Comparison of ENCODE assay signal across 8 mouse cellular contexts in the genomic region with DNA sequence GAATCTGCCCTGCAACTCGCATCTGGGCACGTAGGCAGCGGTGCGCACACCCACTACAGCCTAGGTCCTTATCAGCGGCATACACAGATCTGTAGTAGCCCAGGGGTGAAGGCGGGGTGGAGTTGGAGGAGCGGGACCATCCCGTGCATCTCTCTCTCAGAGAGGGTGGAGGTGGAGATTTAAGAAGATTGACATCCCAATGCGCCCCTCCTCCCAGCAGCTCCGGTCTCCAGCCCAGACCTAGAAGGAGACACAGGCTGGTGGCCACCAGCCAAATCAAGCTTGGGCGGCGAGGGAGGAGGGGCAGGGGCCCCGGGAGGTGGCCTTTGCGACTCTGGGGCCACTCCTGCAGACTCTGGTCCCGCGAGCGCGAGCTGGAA. TPM values are rescaled to one million over a fixed set of nuclear protein-coding genes. Genes with fewer than 3 reads are reported as not detected.
DNase-seq lines count a peak whose midpoint lies in the region; ATAC-seq and TF ChIP-seq lines count a peak whose summit lies in the region.

A gene (plus strand): TSS at position 274 of the 380 bp plus-strand sequence.

- 0 out of 2 replicates have a peak within 1 kb of the TSS, but pooled peaks have one; percentile 6 for H3K27ac ChIP-seq in neural tube, embryonic 11.5 days (ENCODE audit: low read depth, low read length)
- H3K27ac ChIP-seq in forebrain, embryonic 14.5 days (ENCODE audit: low read depth, low read length) = peak within 1 kb of the TSS; percentile 72
- peak within 1 kb of the TSS; percentile 85 for H3K27ac ChIP-seq in intestine, postnatal 0 days (ENCODE audit: low read depth, low read length)
- peak within 1 kb of the TSS; percentile 97 for H3K27ac ChIP-seq in liver, embryonic 15.5 days (replicated peaks)

- H3K36me3 ChIP-seq in neural tube, embryonic 11.5 days (ENCODE audit: control insufficient read depth, insufficient read depth, low read length) = no peaks in the 10 kb centered on the region
- H3K36me3 ChIP-seq in forebrain, embryonic 14.5 days (ENCODE audit: control insufficient read depth, insufficient read depth, low read length) = no peaks in the 10 kb centered on the region
- no peaks in the 10 kb centered on the region for H3K36me3 ChIP-seq in intestine, postnatal 0 days (ENCODE audit: control insufficient read depth, insufficient read depth)
- peaks cover 35% of the 10 kb centered on the region for H3K36me3 ChIP-seq in liver, embryonic 15.5 days (replicated peaks)

- ATAC-seq in neural tube, embryonic 11.5 days (ENCODE audit: insufficient read depth, low FRiP score, low TSS enrichment) = peak; percentile 71
- peak; percentile 90 for ATAC-seq in forebrain, embryonic 14.5 days
- peak; percentile 85 for ATAC-seq in intestine, postnatal 0 days
- ATAC-seq in liver, embryonic 15.5 days (ENCODE audit: insufficient read depth) = peak; percentile 97

- no peak for DNase-seq in neural tube, embryonic 11.5 days (ENCODE audit: low spot score)
- DNase-seq in neural tube, embryonic 10.5 days (ENCODE audit: extremely low spot score, low spot score) = no peak
- DNase-seq in cerebellum, adult 11-12 months = peak; percentile 67
- DNase-seq in forebrain, embryonic 14.5 days (ENCODE audit: low spot score) = peak; percentile 87
- DNase-seq in right cerebral cortex, postnatal 36 days (ENCODE audit: low spot score in 2 of 2) = peak; percentile 23 to 29
- DNase-seq in thymus, postnatal 10 days (ENCODE audit: low spot score in 2 of 2) = no peak

- H3K27me3 ChIP-seq in neural tube, embryonic 11.5 days (ENCODE audit: control insufficient read depth, insufficient read depth, low read length) = peaks cover 26% of the 10 kb centered on the region
- H3K27me3 ChIP-seq in forebrain, embryonic 14.5 days (replicated peaks; ENCODE audit: control insufficient read depth, insufficient read depth, low read length) = no peaks in the 10 kb centered on the region; the same call in 1 of the 2 replicates
- H3K27me3 ChIP-seq in intestine, postnatal 0 days (replicated peaks; ENCODE audit: control insufficient read depth, insufficient read depth, low read length) = peaks cover 8% of the 10 kb centered on the region; the same call in 1 of the 2 replicates
- H3K27me3 ChIP-seq in liver, embryonic 15.5 days = peaks cover 17% of the 10 kb centered on the region

- no peaks in the 10 kb centered on the region for H3K9me3 ChIP-seq in neural tube, embryonic 11.5 days (ENCODE audit: control insufficient read depth, low read length)
- H3K9me3 ChIP-seq in forebrain, embryonic 14.5 days (replicated peaks; ENCODE audit: control insufficient read depth, low read length) = no peaks in the 10 kb centered on the region
- no peaks in the 10 kb centered on the region for H3K9me3 ChIP-seq in intestine, postnatal 0 days (ENCODE audit: control insufficient read depth)
- H3K9me3 ChIP-seq in liver, embryonic 15.5 days (replicated peaks) = no peaks in the 10 kb centered on the region

- peaks cover 5% of the 10 kb centered on the region; the same call in 1 of the 2 replicates for H3K4me1 ChIP-seq in neural tube, embryonic 11.5 days (ENCODE audit: control insufficient read depth, insufficient read depth, low read length)
- 0 out of 2 replicates have a peak, but pooled peaks cover 4% of the 10 kb centered on the region for H3K4me1 ChIP-seq in forebrain, embryonic 14.5 days (ENCODE audit: control insufficient read depth, insufficient read depth, low read length)
- no peaks in the 10 kb centered on the region; the same call in 1 of the 2 replicates for H3K4me1 ChIP-seq in intestine, postnatal 0 days (replicated peaks; ENCODE audit: control insufficient read depth, insufficient read depth, low read length)
- peaks cover 85% of the 10 kb centered on the region for H3K4me1 ChIP-seq in liver, embryonic 15.5 days (replicated peaks)

- H3K4me2 ChIP-seq in neural tube, embryonic 11.5 days (ENCODE audit: low read depth) = peak within 1 kb of the TSS; percentile 99
- peak within 1 kb of the TSS; percentile 90 for H3K4me2 ChIP-seq in forebrain, embryonic 14.5 days (ENCODE audit: low read length)
- peak within 1 kb of the TSS; percentile 86 for H3K4me2 ChIP-seq in intestine, postnatal 0 days (replicated peaks; ENCODE audit: low read depth)
- H3K4me2 ChIP-seq in liver, embryonic 15.5 days = peak within 1 kb of the TSS; percentile 73

- peak within 1 kb of the TSS; percentile 49 for H3K4me3 ChIP-seq in neural tube, embryonic 11.5 days (ENCODE audit: low read depth, low read length)
- peak within 1 kb of the TSS; percentile 72 for H3K4me3 ChIP-seq in forebrain, embryonic 14.5 days (ENCODE audit: low read depth, low read length)
- peak within 1 kb of the TSS; percentile 58 for H3K4me3 ChIP-seq in intestine, postnatal 0 days (ENCODE audit: low read depth, low read length)
- peak within 1 kb of the TSS; percentile 92 for H3K4me3 ChIP-seq in liver, embryonic 15.5 days (replicated peaks)

- peak within 1 kb of the TSS; percentile 62 for H3K9ac ChIP-seq in neural tube, embryonic 11.5 days (ENCODE audit: low read length)
- peak within 1 kb of the TSS; percentile 95 for H3K9ac ChIP-seq in forebrain, embryonic 14.5 days (ENCODE audit: low read length)
- H3K9ac ChIP-seq in intestine, postnatal 0 days (ENCODE audit: low read depth, low read length) = peak within 1 kb of the TSS; percentile 60
- peak within 1 kb of the TSS; percentile 97 for H3K9ac ChIP-seq in liver, embryonic 15.5 days

- 1% methylated on average over 18 of the region's 18 CpGs for WGBS in neural tube, embryonic 11.5 days
- WGBS in forebrain, embryonic 14.5 days = 2% methylated on average over 18 of the region's 18 CpGs
- WGBS in intestine, postnatal 0 days = 2% methylated on average over 16 of the region's 18 CpGs
- WGBS in liver, embryonic 15.5 days (ENCODE audit: insufficient replicate concordance) = 2% methylated on average over 18 of the region's 18 CpGs

- TF ChIP-seq CTCF in intestine, postnatal 0 days (IDR thresholded peaks at IDR 0.05; ENCODE audit: low read depth) = no peak

RNA-seq across cellular contexts. Expression of the gene that starts here (rescaled TPM):
- polyA plus RNA-seq in neural tube, embryonic 11.5 days (2014; fragmentation: Nextera tagmentation; extraction: Ambion mirVana) = 1.4 TPM in 2 replicates
- 10.5 and 11.0 TPM in 2 replicates for polyA plus RNA-seq in forebrain, embryonic 14.5 days (2014; fragmentation: Nextera tagmentation; extraction: Ambion mirVana)
- 8.5 and 9.3 TPM in 2 replicates for polyA plus RNA-seq in intestine, postnatal 0 days (2015; fragmentation: Nextera tagmentation; extraction: Ambion mirVana)
- 13.0 and 14.2 TPM in 2 replicates for polyA plus RNA-seq in liver, embryonic 15.5 days (2015; fragmentation: Nextera tagmentation; extraction: Ambion mirVana)

Comparison
In these comparisons a context has a peak if more than half of its experiments do, and no peak if none do; other contexts are left out.
1. DNase-seq: peak in cerebellum, adult 11-12 months (single experiment), forebrain, embryonic 14.5 days (single experiment) and right cerebral cortex, postnatal 36 days (2 of 2); none in neural tube, embryonic 11.5 days (single experiment), neural tube, embryonic 10.5 days (single experiment) and thymus, postnatal 10 days (0 of 2).
2. H3K27ac ChIP-seq: peak in every context shown above with its lines; median percentile 97 in liver, embryonic 15.5 days; 85 in intestine, postnatal 0 days; 72 in forebrain, embryonic 14.5 days; 6 in neural tube, embryonic 11.5 days.
3. Peak in every context shown above with its lines, with median percentiles within 50 percentile points of each other: ATAC-seq, H3K4me2 ChIP-seq, H3K4me3 ChIP-seq and H3K9ac ChIP-seq.